Mouse (Mus musculus) left cerebral cortex, adult 11 months (tissue): ENCODE data around the gene Mast4.

Experiments
- DNase-seq: peaks from one replicate; pipeline ENCODE4 v3.0.0; 2022; ENCODE audit warnings: low spot score

Mast4 gene

GRCm38 (mm10) chr13:102693341-102693801, 640.9 kb downstream of the Mast4 start, which contains the start of gene Cd180:
Cd180 (plus strand) TSS chr13:102693558.
- no peak for DNase-seq

GRCm38 (mm10) chr13:102691408-102692150, 642.7 kb downstream of the Mast4 start:
- DNase-seq, result no peak

DNA sequence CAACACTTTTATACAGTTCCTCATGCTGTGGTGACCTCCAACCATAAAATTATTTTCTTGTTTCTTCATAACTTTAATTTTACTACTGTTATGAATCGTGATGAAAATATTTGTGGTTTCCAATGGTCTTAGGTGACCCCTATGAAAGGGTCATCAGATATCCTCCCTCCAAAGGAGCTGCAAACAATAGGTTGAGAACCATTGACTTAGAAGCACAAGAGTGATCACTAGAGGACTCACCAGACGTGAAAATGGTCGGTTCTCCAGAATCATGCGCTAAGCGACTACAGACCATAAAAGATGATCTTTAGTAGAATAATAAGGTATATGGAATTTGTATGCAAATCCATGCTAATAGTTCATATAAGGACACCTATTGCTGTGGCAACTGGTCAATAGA, 644.1 kb downstream of the Mast4 start:
- no peak for DNase-seq

GRCm38 (mm10) chr13:102689201-102690090, 644.9 kb downstream of the Mast4 start:
- no peak for DNase-seq

DNA sequence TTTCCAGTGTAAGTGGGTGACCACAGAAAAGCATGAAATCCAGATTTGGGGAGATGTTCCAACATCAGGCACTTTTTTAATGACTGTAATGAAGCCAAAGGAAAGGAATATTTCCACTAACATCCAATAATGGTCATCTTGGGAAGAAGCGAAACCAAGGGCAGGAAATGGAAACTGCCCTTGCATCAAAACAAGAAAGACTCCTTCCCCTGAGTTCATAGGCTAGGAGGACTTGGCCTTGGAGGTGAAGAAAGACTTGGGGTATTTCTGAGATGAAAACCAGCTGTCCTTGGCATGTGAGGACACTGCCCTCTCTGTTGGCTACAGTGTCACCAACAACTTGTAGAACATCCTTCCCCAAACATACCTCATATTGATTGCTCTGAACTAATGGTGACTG, 646.2 kb downstream of the Mast4 start:
- no peak for DNase-seq

- no peak for DNase-seq
Measured at GRCm38 (mm10) chr13:102684890-102685289, 649.4 kb downstream of the Mast4 start.
